ENCODE assay signal across 8 mouse cellular contexts in the genomic region with DNA sequence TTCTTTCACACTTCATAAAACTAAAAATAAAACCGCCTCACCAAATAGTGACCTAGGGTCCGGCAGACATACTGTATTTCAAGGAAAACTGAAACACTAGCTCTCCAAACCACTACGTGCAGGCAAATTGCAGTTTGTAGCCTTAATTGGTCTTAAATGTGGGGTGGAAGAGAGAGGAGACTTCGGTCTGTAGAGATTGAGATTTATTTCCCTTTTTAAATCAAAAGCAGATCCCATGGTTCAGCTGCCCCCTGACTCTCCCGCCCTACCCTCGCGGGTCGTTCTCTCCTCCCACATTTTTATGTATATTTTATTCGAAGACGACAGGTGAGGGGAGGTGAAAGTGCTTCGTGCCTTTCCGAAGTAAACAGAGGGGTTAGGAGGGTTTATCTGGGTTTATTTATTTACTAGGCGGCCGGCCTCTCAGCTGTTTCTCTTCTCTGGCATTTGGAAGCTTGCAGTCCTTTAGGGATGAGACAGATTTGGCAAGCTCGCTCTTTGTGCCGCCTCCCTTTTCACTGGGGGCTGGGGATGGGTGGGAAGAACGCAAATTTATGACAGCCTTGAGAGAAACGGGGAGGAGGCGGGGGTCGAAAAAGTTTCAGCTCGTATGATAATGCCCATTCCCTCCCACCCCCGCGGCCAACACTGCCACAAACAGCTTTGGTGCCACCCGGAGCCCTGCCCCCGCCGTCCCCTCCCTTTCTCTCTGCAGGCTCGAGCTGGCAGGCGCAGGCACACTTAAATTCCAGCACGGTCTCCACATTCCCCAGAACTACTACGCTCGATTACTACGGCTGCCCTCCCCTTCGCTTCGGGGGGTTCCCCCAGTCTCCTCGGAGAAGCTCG. TPM values are rescaled to one million over a fixed set of nuclear protein-coding genes. Genes with fewer than 3 reads are reported as not detected.
DNase-seq lines count a peak whose midpoint lies in the region; ATAC-seq lines count a peak whose summit lies in the region.

No protein-coding gene starts in this region.

- 0 out of 2 replicates have a peak, but pooled peaks cover 12% of the 10 kb centered on the region for H3K4me1 ChIP-seq in lung, embryonic 15.5 days
- H3K4me1 ChIP-seq in hindbrain, embryonic 14.5 days (replicated peaks; ENCODE audit: control insufficient read depth, insufficient read depth, low read length), result peaks cover 16% of the 10 kb centered on the region
- peaks cover 8% of the 10 kb centered on the region for H3K4me1 ChIP-seq in liver, embryonic 16.5 days (ENCODE audit: control insufficient read depth, low read depth, low read length)
- H3K4me1 ChIP-seq in stomach, embryonic 14.5 days (ENCODE audit: control insufficient read depth, insufficient read depth, low read length), result 0 out of 2 replicates have a peak, but pooled peaks cover 3% of the 10 kb centered on the region

- ATAC-seq in lung, embryonic 15.5 days (ENCODE audit: borderline replicate concordance, extremely low read depth, low FRiP score, low TSS enrichment), result peak; percentile 62
- ATAC-seq in hindbrain, embryonic 14.5 days (ENCODE audit: low FRiP score), result peak; percentile 64
- peak; percentile 9; the same call in 1 of the 2 replicates for ATAC-seq in liver, embryonic 16.5 days (ENCODE audit: low read depth)
- ATAC-seq in stomach, embryonic 14.5 days (ENCODE audit: insufficient number of reproducible peaks, insufficient read depth, low FRiP score, low read depth), result peak; percentile 54

- H3K9me3 ChIP-seq in lung, embryonic 15.5 days, result no peaks in the 10 kb centered on the region
- no peaks in the 10 kb centered on the region for H3K9me3 ChIP-seq in hindbrain, embryonic 14.5 days (ENCODE audit: control insufficient read depth, low read length)
- H3K9me3 ChIP-seq in liver, embryonic 16.5 days (replicated peaks; ENCODE audit: control insufficient read depth, low read length), result no peaks in the 10 kb centered on the region
- no peaks in the 10 kb centered on the region for H3K9me3 ChIP-seq in stomach, embryonic 14.5 days (ENCODE audit: control insufficient read depth, low read depth, low read length)

- peak overlapping the region; percentile 94 for H3K27ac ChIP-seq in lung, embryonic 15.5 days
- H3K27ac ChIP-seq in hindbrain, embryonic 14.5 days, result peak overlapping the region; percentile 77
- H3K27ac ChIP-seq in liver, embryonic 16.5 days (ENCODE audit: low read length), result peak overlapping the region; percentile 64
- peak overlapping the region; percentile 94 for H3K27ac ChIP-seq in stomach, embryonic 14.5 days (ENCODE audit: low read length)

- no peaks in the 10 kb centered on the region; the same call in 1 of the 2 replicates for H3K27me3 ChIP-seq in lung, embryonic 15.5 days
- peaks cover 24% of the 10 kb centered on the region for H3K27me3 ChIP-seq in hindbrain, embryonic 14.5 days (ENCODE audit: control insufficient read depth, insufficient read depth, low read length)
- H3K27me3 ChIP-seq in liver, embryonic 16.5 days (ENCODE audit: control insufficient read depth, insufficient read depth, low read depth, low read length), result peaks cover 23% of the 10 kb centered on the region
- H3K27me3 ChIP-seq in stomach, embryonic 14.5 days (ENCODE audit: control insufficient read depth, insufficient read depth, low read length), result no peaks in the 10 kb centered on the region

- H3K9ac ChIP-seq in lung, embryonic 15.5 days, result peak overlapping the region; percentile 48
- peak overlapping the region; percentile 48 for H3K9ac ChIP-seq in hindbrain, embryonic 14.5 days
- H3K9ac ChIP-seq in liver, embryonic 16.5 days (ENCODE audit: low read depth, low read length), result peak overlapping the region; percentile 64
- peak overlapping the region; percentile 36 for H3K9ac ChIP-seq in stomach, embryonic 14.5 days (replicated peaks; ENCODE audit: low read depth, low read length)

- peak overlapping the region; percentile 83 for H3K4me3 ChIP-seq in lung, embryonic 15.5 days
- H3K4me3 ChIP-seq in hindbrain, embryonic 14.5 days (replicated peaks; ENCODE audit: low read length), result peak overlapping the region; percentile 67
- peak overlapping the region; percentile 70 for H3K4me3 ChIP-seq in liver, embryonic 16.5 days (ENCODE audit: low read depth, low read length)
- H3K4me3 ChIP-seq in stomach, embryonic 14.5 days (ENCODE audit: low read depth, low read length), result peak overlapping the region; percentile 80

- H3K36me3 ChIP-seq in lung, embryonic 15.5 days, result no peaks in the 10 kb centered on the region
- no peaks in the 10 kb centered on the region for H3K36me3 ChIP-seq in hindbrain, embryonic 14.5 days (replicated peaks; ENCODE audit: control insufficient read depth, insufficient read depth)
- no peaks in the 10 kb centered on the region for H3K36me3 ChIP-seq in liver, embryonic 16.5 days (ENCODE audit: control insufficient read depth, insufficient read depth)
- no peaks in the 10 kb centered on the region for H3K36me3 ChIP-seq in stomach, embryonic 14.5 days (ENCODE audit: control insufficient read depth, insufficient read depth, low read length)

- no peak for DNase-seq in lung, postnatal 4 days
- peak; percentile 42 for DNase-seq in embryo, embryonic 11 days
- no peak for DNase-seq in hindbrain, embryonic 14.5 days (ENCODE audit: low spot score)
- DNase-seq in adrenal gland, adult (ENCODE audit: inconsistent age in 2 of 2, low spot score in 1 of 2), result no peak
- DNase-seq in natural killer cell, adult 2 months (ENCODE audit: low spot score in 2 of 2), result no peak

- under 1% methylated on average over 34 of the region's 36 CpGs for WGBS in lung, embryonic 15.5 days
- 3% methylated on average over 36 of the region's 36 CpGs for WGBS in hindbrain, embryonic 14.5 days
- WGBS in liver, embryonic 16.5 days (ENCODE audit: insufficient replicate concordance), result 4% methylated on average over 36 of the region's 36 CpGs
- 2% methylated on average over 35 of the region's 36 CpGs for WGBS in stomach, embryonic 14.5 days

- peak overlapping the region; percentile 96 for H3K4me2 ChIP-seq in lung, embryonic 15.5 days
- H3K4me2 ChIP-seq in hindbrain, embryonic 14.5 days (replicated peaks), result peak overlapping the region; percentile 98
- peak overlapping the region; percentile 98 for H3K4me2 ChIP-seq in liver, embryonic 16.5 days (ENCODE audit: low read depth, low read length)
- H3K4me2 ChIP-seq in stomach, embryonic 14.5 days (replicated peaks; ENCODE audit: low read depth, low read length), result peak overlapping the region; percentile 95

RNA-seq across cellular contexts. Expression of a gene that starts 0.7 kb away (rescaled TPM):
- polyA plus RNA-seq in lung, embryonic 15.5 days (2015; fragmentation: Nextera tagmentation; extraction: Ambion mirVana), result 38.0 and 45.3 TPM in 2 replicates
- polyA plus RNA-seq in hindbrain, embryonic 14.5 days (2014; fragmentation: Nextera tagmentation; extraction: Ambion mirVana), result 89.5 and 90.7 TPM in 2 replicates
- polyA plus RNA-seq in liver, embryonic 16.5 days (2015; fragmentation: Nextera tagmentation; extraction: Ambion mirVana), result 4.3 and 5.4 TPM in 2 replicates
- 66.1 and 68.9 TPM in 2 replicates for polyA plus RNA-seq in stomach, embryonic 14.5 days (2014; fragmentation: Nextera tagmentation; extraction: Ambion mirVana)

Comparison
In these comparisons a context has a peak if more than half of its experiments do, and no peak if none do; other contexts are left out.
1. ATAC-seq: peak in every context shown above with its lines; median percentile 64 in hindbrain, embryonic 14.5 days; 62 in lung, embryonic 15.5 days; 54 in stomach, embryonic 14.5 days; 9 in liver, embryonic 16.5 days.